Mouse (Mus musculus): ENCODE results near the gene Rxfp2.

DNA sequence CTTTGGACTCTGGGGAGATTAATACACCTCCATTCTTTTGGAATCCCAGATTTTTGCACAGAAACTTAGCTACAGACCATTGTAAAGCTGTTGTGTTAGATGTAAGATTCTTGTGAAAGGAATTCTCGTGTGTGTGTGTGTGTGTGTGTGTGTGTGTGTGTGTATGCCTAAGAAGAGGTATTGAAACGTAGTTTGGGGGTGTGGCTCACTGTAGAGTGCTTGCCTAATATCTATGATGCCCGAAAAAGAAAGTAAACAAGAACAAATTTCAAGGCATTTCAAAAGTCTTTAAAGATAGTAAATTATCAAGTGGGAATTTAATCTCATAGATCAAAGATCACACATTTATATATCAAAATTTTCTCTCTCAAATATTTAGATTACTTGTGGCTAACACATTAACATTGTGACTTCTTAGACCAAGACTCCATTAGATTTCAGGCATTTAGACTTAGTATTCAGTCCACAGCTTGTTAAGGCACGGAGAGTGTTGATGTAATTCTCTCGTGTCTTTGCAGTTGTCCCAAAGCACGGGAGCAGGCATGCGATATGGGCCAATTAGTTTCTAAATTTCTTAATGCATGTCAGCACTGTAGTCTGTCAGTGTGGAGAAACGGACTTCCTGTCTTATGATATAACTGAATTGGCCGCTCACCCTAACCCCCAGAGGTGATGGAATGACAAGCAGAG lies 97.9 kb downstream of the Rxfp2 start:
- TF ChIP-seq CTCF (conservative IDR thresholded peaks at IDR 0.05; ENCODE audit: insufficient read depth, insufficient read length, low read depth, low read length) (no peak), POLR2A (IDR thresholded peaks at IDR 0.05; ENCODE audit: low read depth, low read length) (no peak)

All from kidney, adult 2 months (tissue).